Mouse (Mus musculus) midbrain, embryonic 11.5 days (tissue): ENCODE measurements at regions not wholly inside any gene's neighbourhood (a gene's known extent, or its start where the extent isn't known, plus 50 kb on each side); places are given as distances from the start of the nearest gene placed in this dataset.

Experiments used
- ATAC-seq: fragments of 200-750 bp; cut with Nextera tagmentation; 2 replicates; pipeline ENCODE4 v1.8.0; 2017; ENCODE audit warnings: moderate TSS enrichment, moderate library complexity; ENCODE audit not compliant: low FRiP score
- DNase-seq: peaks from one replicate; pipeline ENCODE4 v3.0.0; 2015; ENCODE audit warnings: low spot score; ENCODE audit errors: missing footprints
- H3K27ac ChIP-seq: fragments of 300-500 bp; sonication (generic); 2 replicates; pipeline ENCODE4 v1.5.1; 2014; ENCODE audit warnings: low read depth, low read length
- H3K27me3 ChIP-seq: fragments of 300-500 bp; sonication (generic); 2 replicates; pipeline ENCODE4 v1.6.1; 2014; ENCODE audit warnings: mild to moderate bottlenecking, low read length, moderate library complexity, mixed read lengths; ENCODE audit not compliant: control insufficient read depth, insufficient read depth
- H3K36me3 ChIP-seq: fragments of 300-500 bp; sonication (generic); 2 replicates; pipeline ENCODE4 v1.6.1; 2014; ENCODE audit warnings: mild to moderate bottlenecking, low read length, moderate library complexity, mixed read lengths; ENCODE audit not compliant: control insufficient read depth, insufficient read depth
- H3K4me1 ChIP-seq: fragments of 300-500 bp; sonication (generic); 2 replicates; pipeline ENCODE4 v1.6.1; 2014; ENCODE audit warnings: low read length; ENCODE audit not compliant: control insufficient read depth, insufficient read depth
- H3K4me2 ChIP-seq: fragments of 300-500 bp; sonication (generic); 2 replicates; pipeline ENCODE4 v1.6.1; 2014; ENCODE audit warnings: mild to moderate bottlenecking, moderate library complexity
- H3K4me3 ChIP-seq: fragments of 300-500 bp; sonication (generic); 2 replicates; pipeline ENCODE4 v1.5.1; 2014; ENCODE audit warnings: low read depth, low read length
- H3K9ac ChIP-seq: fragments of 300-500 bp; sonication (generic); 2 replicates; pipeline ENCODE4 v1.6.1; 2014; ENCODE audit warnings: low read length
- H3K9me3 ChIP-seq: fragments of 300-500 bp; sonication (generic); 2 replicates; pipeline ENCODE4 v1.6.1; 2016; ENCODE audit warnings: low read length; ENCODE audit not compliant: control insufficient read depth
- WGBS: fragments of 180-500 bp; shearing (Covaris S2); extraction: QIAGEN DNeasy Blood & Tissue Kit; methylation state at CpG from one replicate; pipeline ENCODE4 v1.1.7; 2014; 5-methylcytosine and 5-hydroxymethylcytosine counted together

DNA sequence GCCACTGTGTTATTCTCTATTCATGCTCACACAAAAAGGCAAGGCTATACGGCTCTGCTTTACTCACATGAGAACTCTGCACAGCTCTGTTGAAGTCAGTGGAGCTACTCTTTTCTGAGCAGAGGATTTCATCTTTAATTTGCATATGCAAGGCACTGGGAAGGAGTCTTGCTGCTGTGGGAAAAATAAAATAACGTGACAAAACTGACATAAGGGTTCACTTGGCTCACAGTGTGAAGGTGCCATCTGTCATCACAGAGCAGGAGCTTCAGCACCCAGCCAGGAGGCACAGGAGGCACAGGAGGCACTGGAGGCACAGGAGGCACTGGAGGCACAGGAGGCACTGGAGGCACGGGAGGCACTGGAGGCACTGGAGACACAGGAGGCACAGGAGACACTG, 83.9 kb upstream of the Lhx8 start:
- WGBS, result 68% methylated on average over 3 of the region's 3 CpGs
- Histone ChIP-seq H3K9me3 (no peaks in the 10 kb centered on the region), H3K4me3 (no peak overlapping the region), H3K4me2 (no peak overlapping the region), H3K9ac (no peak overlapping the region), H3K27me3 (no peaks in the 10 kb centered on the region), H3K36me3 (no peaks in the 10 kb centered on the region), H3K27ac (no peak overlapping the region), H3K4me1 (no peaks in the 10 kb centered on the region)
- no peak for ATAC-seq
- DNase-seq, result no peak

DNA sequence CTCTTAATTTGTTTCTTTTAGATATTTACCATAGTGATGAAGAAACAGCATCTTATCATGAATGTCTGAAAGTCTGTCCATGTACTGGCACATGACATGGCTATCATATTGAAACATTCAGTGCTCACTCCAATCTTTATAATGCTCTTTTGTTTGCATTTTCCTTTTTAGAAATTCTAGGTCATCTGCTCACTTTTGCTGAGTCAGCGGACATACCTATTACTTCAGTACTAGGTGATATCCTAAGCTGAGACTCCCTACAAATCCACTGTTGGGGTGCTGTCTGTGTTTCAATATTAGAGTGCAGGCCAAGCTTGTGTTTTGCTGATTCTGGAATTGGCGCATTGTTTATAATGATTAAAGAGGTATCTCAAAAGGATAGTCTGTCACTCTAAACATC, 79.8 kb upstream of the Lhx8 start:
- no peak overlapping the region for H3K9ac ChIP-seq
- H3K4me3 ChIP-seq, result no peak overlapping the region
- H3K36me3 ChIP-seq, result no peaks in the 10 kb centered on the region
- ATAC-seq, result no peak
- H3K9me3 ChIP-seq, result no peaks in the 10 kb centered on the region
- no peaks in the 10 kb centered on the region for H3K27me3 ChIP-seq
- no peak for DNase-seq
- H3K27ac ChIP-seq, result no peak overlapping the region
- H3K4me2 ChIP-seq, result no peak overlapping the region
- WGBS, result 97% methylated on average over 2 of the region's 2 CpGs
- H3K4me1 ChIP-seq, result no peaks in the 10 kb centered on the region

DNA sequence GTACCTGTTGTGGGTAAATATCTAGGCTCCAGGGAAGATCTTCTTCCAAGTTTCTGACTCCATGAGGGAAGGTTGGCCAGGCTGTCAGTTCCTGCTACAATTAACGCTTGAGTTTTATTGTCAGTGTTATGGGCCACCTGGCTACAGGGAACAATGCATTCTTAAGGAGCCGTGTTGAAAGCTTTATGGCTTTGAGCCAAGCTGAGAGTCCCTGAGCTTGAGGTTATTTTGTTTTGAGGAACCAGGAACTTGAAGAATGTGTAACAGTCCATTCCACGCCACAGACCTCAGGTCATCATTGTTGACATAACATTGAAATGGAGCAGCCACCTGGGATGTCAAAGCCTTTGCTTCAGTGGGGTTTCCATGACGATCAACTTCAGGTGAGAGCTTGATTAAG, 71.6 kb upstream of the Lhx8 start:
- no peak overlapping the region for H3K27ac ChIP-seq
- H3K9ac ChIP-seq, result no peak overlapping the region
- H3K27me3 ChIP-seq, result no peaks in the 10 kb centered on the region
- 80% methylated on average over 4 of the region's 4 CpGs for WGBS
- no peak overlapping the region for H3K4me2 ChIP-seq
- H3K4me3 ChIP-seq, result no peak overlapping the region
- no peaks in the 10 kb centered on the region for H3K4me1 ChIP-seq
- no peaks in the 10 kb centered on the region for H3K9me3 ChIP-seq
- no peaks in the 10 kb centered on the region for H3K36me3 ChIP-seq
- ATAC-seq (no peak), DNase-seq (no peak)

DNA sequence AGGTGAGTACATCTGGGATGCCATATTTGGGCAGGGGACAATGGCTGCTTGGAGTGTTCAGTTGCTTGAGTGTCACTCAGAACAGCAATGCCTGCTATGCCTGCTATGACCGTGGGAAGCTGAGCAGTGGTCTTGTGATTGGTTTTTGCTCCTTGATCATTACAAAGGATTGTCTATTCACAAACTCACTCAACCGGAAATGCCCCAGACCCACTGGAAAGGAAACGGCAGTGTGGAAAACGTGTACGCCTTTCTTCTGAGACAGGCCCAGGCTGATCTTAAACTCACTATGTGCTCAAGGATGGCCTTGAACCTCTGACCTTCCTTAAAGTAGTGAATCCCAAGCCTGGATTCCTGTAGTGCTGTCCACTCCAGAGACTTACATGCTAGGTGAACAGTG, 63.2 kb upstream of the Lhx8 start:
- DNase-seq, result no peak
- Histone ChIP-seq H3K4me2 (no peak overlapping the region), H3K36me3 (no peaks in the 10 kb centered on the region), H3K9me3 (no peaks in the 10 kb centered on the region), H3K4me1 (no peaks in the 10 kb centered on the region; the same call in 1 of the 2 replicates), H3K9ac (no peak overlapping the region), H3K27me3 (no peaks in the 10 kb centered on the region), H3K4me3 (no peak overlapping the region), H3K27ac (no peak overlapping the region)
- WGBS, result 70% methylated on average over 5 of the region's 5 CpGs
- no peak for ATAC-seq

DNA sequence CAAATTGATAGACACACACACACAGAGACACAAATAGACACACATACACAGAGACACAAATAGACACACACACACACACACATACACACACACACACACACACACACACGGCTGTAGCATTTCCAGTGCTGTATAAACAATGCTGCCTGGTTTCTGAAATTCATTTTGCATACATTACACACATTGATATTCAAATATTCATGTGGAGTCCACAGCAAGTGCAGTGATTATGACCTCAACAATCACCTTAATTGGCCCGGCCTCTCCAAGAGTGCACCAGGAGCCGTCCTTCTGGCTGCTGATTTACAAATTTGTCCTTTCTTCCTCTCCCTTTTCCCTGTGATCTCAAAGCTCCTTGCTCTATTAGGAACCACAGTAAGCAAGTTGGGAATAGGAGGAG, 61.2 kb upstream of the Lhx8 start:
- H3K4me1 ChIP-seq, result no peaks in the 10 kb centered on the region; the same call in 1 of the 2 replicates
- no peaks in the 10 kb centered on the region for H3K27me3 ChIP-seq
- H3K27ac ChIP-seq, result no peak overlapping the region
- H3K36me3 ChIP-seq, result no peaks in the 10 kb centered on the region
- no peak overlapping the region for H3K9ac ChIP-seq
- 65% methylated on average over 3 of the region's 3 CpGs for WGBS
- no peak overlapping the region for H3K4me2 ChIP-seq
- no peak for DNase-seq
- no peak for ATAC-seq
- H3K4me3 ChIP-seq, result no peak overlapping the region
- no peaks in the 10 kb centered on the region for H3K9me3 ChIP-seq

DNA sequence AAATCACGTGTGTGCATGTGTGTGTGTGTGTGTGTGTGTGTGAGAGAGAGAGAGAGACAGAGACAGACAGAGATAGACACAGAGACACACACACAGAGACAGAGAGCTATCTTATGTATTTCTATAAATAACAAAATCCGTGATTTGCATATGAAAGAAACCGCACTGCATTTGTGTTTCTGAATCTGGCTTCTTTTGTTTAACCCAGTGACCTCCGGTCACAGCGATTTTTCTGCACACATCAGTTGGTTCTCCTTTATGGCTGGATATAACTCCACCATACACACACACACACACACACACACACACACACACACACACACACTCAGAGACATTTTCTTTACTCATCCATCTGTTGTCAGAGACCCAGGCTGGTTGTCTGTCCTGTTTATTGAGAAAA, 58.2 kb upstream of the Lhx8 start:
- Histone ChIP-seq H3K36me3 (no peaks in the 10 kb centered on the region), H3K9me3 (no peaks in the 10 kb centered on the region), H3K27ac (no peak overlapping the region), H3K4me3 (no peak overlapping the region), H3K9ac (no peak overlapping the region), H3K27me3 (no peaks in the 10 kb centered on the region), H3K4me1 (peaks cover 8% of the 10 kb centered on the region), H3K4me2 (no peak overlapping the region)
- ATAC-seq, result no peak
- DNase-seq, result no peak
- 48% methylated on average over 5 of the region's 5 CpGs for WGBS

DNA sequence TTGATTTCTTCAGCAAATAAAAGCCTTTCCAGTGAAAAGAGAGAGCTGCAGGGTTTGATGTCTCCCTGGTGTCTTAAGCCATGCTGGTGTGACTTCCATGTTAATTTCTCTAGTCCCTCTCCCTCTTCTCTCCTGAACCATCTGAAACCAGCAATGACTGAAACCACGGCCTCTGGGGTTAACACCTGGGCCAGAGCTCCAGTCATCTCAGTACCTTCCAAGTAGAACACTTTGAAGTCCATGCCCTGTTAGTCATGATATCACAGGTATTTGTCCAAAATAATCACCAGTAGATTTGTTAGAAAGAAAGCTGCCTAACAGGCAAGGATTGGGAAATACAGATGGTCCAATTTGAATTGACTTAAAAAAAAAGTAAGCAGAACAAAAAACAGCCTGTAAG, 56.8 kb upstream of the Lhx8 start:
- peaks cover 8% of the 10 kb centered on the region for H3K4me1 ChIP-seq
- H3K9me3 ChIP-seq, result no peaks in the 10 kb centered on the region
- no peak overlapping the region for H3K4me2 ChIP-seq
- ATAC-seq, result no peak
- H3K36me3 ChIP-seq, result no peaks in the 10 kb centered on the region
- no peak overlapping the region for H3K9ac ChIP-seq
- DNase-seq, result no peak
- WGBS, result 78% methylated on average over 1 of the region's 1 CpGs
- no peak overlapping the region for H3K4me3 ChIP-seq
- H3K27ac ChIP-seq, result no peak overlapping the region
- H3K27me3 ChIP-seq, result no peaks in the 10 kb centered on the region

DNA sequence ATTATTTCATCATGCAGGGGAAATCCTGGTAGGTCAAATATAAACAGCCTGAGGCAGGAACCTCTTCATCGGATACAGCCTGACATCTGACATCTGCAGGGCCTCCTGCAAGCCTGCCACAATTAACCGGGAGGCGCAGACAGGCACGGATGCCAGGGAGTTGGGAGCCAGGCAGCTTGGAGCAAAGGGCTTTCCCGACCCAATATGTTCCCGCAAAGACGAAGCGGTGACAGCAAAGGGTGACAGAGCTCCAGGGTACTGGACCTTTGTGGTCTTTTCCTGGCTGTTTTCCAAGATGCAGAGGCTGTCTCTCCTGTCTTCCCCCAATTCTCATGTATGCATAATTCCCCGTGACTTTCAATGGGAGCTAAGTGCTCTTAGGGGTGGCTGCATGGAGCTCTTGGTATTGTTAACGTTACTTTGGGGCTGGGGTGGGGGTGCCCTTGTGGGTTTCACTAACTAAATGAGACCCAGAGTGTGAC, 55.4 kb upstream of the Lhx8 start:
- H3K9ac ChIP-seq, result peak overlapping the region; percentile 11; the same call in 1 of the 2 replicates
- no peak overlapping the region for H3K4me3 ChIP-seq
- H3K9me3 ChIP-seq, result no peaks in the 10 kb centered on the region
- 0 out of 2 replicates have a peak overlapping the region, but pooled peaks have one; percentile 6 for H3K4me2 ChIP-seq
- DNase-seq (peak; percentile 88), ATAC-seq (peak; percentile 45; the same call in 1 of the 2 replicates)
- peaks cover 8% of the 10 kb centered on the region for H3K4me1 ChIP-seq
- no peak overlapping the region for H3K27ac ChIP-seq
- no peaks in the 10 kb centered on the region for H3K36me3 ChIP-seq
- no peaks in the 10 kb centered on the region for H3K27me3 ChIP-seq
- 25% methylated on average over 10 of the region's 10 CpGs for WGBS

DNA sequence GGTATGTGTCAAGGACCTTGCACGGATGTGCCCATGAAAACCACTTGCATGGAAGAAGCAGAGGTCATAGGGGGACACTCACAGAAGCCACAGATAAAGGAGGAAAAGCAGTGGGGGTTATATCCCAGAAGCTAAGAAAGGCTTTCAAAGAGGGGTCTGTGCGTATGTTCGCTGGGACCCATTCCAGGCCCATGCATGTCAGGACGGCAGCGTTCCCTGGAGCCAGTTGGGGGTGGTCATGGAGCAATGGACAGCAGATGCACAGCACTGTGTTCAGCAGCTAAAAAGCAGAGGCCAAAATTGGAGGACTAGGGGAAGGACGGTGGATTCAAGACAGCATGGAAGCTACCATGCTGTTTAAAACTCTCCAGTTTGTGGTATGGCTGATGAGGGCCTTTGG, 52.4 kb upstream of the Lhx8 start:
- no peak overlapping the region for H3K4me3 ChIP-seq
- no peak overlapping the region for H3K9ac ChIP-seq
- peaks cover 8% of the 10 kb centered on the region for H3K4me1 ChIP-seq
- DNase-seq (peak; percentile 65), ATAC-seq (no peak)
- no peaks in the 10 kb centered on the region for H3K9me3 ChIP-seq
- H3K27me3 ChIP-seq, result no peaks in the 10 kb centered on the region
- H3K27ac ChIP-seq, result no peak overlapping the region
- no peak overlapping the region for H3K4me2 ChIP-seq
- WGBS, result 82% methylated on average over 6 of the region's 6 CpGs
- H3K36me3 ChIP-seq, result no peaks in the 10 kb centered on the region

DNA sequence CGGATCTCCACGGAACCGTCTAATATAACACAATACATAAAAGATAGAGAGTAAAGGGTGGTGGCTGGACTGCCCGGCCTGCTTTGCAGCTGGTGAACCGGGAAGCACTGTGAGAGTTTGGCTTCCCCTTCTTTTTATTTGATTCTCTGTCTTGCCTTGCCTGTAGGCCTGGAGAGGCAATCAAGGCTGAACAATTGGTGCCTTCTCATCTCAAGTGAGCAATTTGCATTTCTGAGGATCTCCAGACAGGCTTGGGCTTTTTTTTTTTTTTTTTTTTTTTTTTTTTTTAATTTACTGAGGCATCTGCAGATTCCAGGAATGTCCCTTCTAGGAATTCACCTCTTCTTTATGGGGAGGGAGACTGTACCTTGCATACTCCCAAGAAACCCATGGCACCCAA, 51.1 kb upstream of the Lhx8 start:
- Histone ChIP-seq H3K9me3 (no peaks in the 10 kb centered on the region), H3K4me3 (no peak overlapping the region), H3K27me3 (no peaks in the 10 kb centered on the region), H3K27ac (no peak overlapping the region), H3K4me1 (peaks cover 8% of the 10 kb centered on the region), H3K36me3 (no peaks in the 10 kb centered on the region), H3K4me2 (no peak overlapping the region), H3K9ac (no peak overlapping the region)
- whole genome bisulfite sequencing, result 24% methylated on average over 5 of the region's 5 CpGs
- peak; percentile 61 for DNase-seq
- peak; percentile 29; the same call in 1 of the 2 replicates for ATAC-seq
